Mouse (Mus musculus): Measurements from ENCODE around the gene Lhb. TPM values are rescaled to one million over a fixed set of nuclear protein-coding genes. Genes with fewer than 3 reads are reported as not detected.
"Not testable (repeated sequence)": the region's sequence is repeated elsewhere in the genome, so short reads cannot be mapped to it uniquely, and the experiment has no call there.

Gene Lhb
- not detected for total RNA-seq (2021)

DNA sequence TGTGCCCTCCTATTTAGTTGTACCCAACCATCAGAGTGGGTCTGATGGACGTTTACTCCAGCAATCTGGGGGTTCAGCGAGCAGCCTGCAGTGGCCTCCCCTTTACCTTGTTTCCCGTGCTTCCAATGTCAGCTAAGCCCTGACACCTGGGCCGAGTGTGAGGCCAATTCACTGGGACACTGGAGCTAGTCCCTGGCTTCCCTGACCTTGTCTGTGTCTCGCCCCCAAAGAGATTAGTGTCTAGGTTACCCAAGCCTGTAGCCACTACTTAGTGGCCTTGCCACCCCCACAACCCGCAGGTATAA is at the start of gene Lhb:
Gene Lhb (plus strand): TSS at position 206 of the 305 bp plus-strand sequence.
- intact Hi-C loops (cut with DNase I), result no loop called here
- no peak for DNase-seq (ENCODE audit: low spot score)

DNA sequence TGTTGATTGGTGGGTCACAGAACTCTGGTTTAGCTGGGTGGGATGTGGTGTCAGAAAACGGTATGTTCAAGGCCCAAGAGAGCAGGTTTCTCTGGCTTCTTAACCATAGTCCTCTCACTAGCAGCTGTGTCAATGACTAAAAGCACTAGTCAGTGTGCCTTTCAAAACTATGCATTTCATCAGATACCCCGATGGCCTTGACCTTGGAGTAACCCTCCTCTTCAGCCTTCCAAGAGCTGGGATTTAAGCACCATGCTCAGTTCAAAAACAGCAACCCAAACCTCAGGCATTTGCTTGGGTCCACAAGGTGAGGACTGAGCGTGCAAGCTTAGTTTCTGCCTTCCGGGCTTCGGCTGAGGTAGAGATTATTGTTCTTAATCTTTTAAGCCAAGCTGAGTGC is 48.2 kb upstream of the Lhb start:
- DNase-seq (ENCODE audit: low spot score), result no peak
- intact Hi-C loops (cut with DNase I), result no loop called here

DNA sequence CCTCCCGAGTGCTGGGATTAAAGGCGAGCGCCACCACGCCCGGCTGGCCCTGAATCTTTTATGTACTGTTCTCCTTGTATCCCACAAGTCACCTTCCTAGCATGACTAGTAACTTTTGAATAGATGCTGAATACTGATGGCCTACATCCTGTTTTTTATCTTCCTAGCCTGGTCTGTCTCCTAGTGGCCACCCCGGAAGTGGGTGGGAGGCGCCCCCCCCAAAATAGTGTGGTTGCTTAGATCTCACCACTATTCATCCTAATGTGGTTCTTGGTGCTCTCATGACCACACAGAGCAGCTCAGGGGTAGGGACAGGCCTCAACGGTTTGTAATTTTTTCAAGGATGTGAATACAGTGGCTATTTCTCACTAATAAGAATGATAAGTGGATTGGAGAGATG is 46.0 kb upstream of the Lhb start:
- intact Hi-C loops (cut with DNase I), result no loop called here
- DNase-seq (ENCODE audit: low spot score), result no peak

DNA sequence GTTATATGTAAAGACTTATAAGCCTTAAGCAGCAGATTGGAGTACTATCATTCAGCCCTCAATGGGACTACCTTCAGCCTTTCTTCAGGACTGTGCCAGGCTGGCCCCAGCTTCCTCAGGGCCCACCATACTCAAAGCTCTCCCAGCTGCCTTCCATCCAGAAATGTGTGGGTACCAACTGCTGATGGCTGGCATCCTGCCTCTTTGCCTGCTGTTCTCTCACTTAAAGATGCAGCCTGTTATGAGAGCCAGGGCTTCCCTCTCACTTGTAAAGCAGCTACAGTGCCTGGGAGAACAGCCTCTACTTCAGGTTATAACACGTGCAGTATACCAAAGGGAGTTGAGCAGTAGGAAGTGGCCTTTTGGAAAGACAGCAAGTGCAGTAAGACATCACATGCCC is 44.6 kb upstream of the Lhb start:
- intact Hi-C loops (cut with DNase I), result no loop called here
- DNase-seq (ENCODE audit: low spot score), result no peak

DNA sequence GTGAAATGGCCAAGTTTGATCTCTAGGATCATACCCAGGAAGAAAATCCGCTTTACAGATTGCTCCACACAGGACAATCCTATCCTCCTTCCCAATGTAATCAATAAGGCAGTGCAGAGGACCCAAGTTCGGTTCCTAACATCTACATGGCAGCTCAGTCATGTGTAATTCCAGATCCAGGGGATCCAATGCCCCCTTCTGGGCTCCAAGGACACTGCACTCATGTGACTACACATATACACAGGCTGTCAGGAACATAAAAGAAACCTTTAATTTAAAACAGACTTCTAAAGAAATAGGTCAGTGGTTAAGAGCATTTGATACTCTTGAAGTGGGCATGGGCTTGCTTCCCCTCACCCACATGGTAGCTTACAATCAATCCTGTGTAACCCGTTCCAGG is 34.5 kb upstream of the Lhb start:
- DNase-seq (ENCODE audit: low spot score), result no peak
- intact Hi-C loops (cut with DNase I), result no loop called here

DNA sequence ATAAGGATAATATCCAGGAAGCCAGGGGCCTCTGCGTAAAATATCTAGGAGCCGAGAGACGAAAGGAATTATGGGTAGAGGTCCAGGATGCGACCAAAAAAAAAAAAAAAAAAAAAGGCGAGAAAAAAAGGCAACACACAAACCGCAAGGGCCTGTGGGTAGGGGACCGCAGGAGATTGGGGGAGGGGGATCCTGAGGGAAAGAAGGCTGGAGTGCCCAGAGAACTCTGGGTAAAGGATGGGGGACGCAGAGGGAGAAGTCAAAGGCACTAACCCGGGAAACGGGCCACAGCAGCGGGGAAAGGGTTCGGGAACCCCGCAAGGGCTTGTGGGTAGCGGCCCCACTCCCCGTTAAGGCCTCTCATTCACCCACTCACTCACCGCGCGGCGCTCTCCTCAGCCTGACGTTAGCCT is 25.5 kb upstream of the Lhb start:
- intact Hi-C loops (cut with DNase I), result loop anchor here (2.0 to 5.0 kb wide), 2 partner anchors 24 to 37 kb away; partner anchors contain the start of genes Gys1 and Lin7b
- DNase-seq (ENCODE audit: low spot score), result no peak

DNA sequence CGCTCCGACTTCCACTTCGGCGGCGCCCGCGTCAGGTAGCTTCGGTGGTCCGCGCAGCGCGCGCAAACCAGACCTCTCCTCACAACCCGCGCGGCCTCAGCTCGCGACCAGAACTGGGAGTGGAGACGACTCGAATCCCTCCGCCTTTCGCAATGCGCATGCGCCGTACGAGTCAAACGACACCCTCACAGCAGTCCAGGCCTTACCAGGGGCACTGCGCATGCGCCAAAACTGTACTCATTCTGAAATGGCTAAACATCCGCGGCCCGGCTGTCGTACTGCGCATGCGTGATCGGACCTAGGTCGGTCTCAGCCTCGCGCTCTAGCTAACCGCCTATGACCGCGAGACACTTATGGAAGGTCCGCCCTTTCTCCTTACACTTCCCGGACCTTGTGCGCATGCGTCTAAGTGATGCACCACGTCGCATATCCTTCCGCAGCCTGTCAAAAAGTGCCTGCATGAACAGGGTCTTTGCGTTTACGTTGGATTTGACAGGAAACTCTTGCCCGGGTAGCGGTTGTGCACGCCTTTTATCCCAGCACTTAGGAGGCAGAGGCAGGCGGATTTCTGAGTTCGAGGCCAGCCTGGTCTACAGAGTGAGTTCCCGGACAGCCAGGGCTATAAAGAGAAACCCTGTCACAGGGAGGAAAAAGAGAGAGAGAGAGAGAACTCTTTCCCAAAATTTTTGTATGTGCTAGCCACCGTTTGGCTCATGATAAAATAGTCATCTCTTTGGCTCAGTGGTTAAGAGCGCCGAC is 24.9 kb upstream of the Lhb start, which contains the start of gene Snrnp70:
Gene Snrnp70 (minus strand): TSS at position 165 of the 759 bp plus-strand sequence.
- intact Hi-C loops (cut with DNase I), result loop anchor here (2.0 to 5.0 kb wide), 3 partner anchors 25 to 87 kb away; partner anchors contain the start of genes Gys1 and Lin7b
- peak; percentile 100 for DNase-seq (ENCODE audit: low spot score)

DNA sequence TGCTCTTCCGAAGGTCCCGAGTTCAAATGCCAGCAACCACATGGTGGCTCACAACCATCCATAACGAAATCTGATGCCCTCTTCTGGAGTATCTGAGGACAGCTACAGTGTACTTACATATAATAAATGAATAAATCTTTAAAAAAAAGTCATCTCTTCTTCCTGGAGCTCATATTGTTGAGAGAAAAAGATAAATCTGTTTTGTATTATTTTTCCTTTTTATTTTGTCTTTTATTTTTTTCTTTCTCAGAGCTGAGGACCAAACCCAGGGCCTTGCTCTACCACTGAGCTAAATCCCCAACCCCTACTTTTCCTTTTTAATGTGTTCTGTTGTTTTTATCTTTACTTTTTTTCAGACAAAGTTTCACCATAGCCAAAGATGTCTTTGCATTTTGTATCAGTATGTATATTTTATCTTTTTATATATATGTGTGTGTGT is 24.3 kb upstream of the Lhb start:
- intact Hi-C loops (cut with DNase I), result loop anchor here (2.0 to 5.0 kb wide), 2 partner anchors 36 to 88 kb away; partner anchors contain the start of gene Gys1
- DNase-seq (ENCODE audit: low spot score), result not testable (repeated sequence)

DNA sequence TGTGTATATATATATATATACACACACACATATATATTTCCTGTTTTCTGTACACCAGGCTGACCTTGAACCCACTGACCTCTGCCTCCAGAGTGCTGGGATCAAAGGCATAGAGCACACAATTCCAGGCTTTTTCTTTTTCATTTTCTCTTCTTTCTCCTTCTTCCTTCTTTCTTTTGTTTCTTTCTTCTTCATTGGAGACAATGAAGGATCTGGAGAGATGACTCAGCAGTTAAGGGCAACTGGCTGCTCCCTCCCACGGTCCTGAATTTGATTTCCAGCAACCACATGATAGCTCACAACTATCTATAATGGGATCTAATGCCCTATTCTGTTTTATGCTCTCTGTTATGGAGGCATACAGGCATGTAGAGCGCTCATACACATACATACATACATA is 23.8 kb upstream of the Lhb start:
- intact Hi-C loops (cut with DNase I), result loop anchor here (2.0 to 5.0 kb wide), 2 partner anchors 36 to 88 kb away; partner anchors contain the start of gene Gys1
- no peak for DNase-seq (ENCODE audit: low spot score)

DNA sequence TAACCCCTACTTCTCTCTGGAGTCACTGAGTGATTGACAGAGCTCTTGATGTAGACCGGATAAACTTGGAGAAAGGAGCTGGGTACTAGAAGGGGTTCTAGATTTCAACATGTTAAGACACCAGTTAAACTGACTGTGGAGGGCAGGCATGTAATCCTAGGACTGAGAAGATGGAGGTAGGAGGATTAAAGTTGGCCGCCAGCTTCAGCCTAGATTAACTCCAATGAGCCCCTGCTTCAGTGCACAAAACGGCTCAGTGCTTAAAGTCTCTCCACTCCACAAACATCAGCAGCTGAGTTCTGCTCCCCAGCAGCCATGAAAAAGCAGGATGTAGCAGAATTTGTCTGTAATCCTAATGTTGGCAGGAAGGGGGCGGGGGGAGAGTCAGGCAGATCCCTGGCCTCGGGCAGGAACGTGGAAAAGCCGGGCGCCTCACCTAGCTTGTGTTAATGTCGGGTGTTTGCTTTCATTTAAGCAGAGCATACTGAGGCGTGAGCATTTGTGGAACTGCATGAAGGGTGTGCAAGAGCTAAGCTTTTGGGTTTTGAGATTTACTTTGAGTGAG is 19.0 kb upstream of the Lhb start:
- intact Hi-C loops (cut with DNase I), result no loop called here
- DNase-seq (ENCODE audit: low spot score), result no peak

DNA sequence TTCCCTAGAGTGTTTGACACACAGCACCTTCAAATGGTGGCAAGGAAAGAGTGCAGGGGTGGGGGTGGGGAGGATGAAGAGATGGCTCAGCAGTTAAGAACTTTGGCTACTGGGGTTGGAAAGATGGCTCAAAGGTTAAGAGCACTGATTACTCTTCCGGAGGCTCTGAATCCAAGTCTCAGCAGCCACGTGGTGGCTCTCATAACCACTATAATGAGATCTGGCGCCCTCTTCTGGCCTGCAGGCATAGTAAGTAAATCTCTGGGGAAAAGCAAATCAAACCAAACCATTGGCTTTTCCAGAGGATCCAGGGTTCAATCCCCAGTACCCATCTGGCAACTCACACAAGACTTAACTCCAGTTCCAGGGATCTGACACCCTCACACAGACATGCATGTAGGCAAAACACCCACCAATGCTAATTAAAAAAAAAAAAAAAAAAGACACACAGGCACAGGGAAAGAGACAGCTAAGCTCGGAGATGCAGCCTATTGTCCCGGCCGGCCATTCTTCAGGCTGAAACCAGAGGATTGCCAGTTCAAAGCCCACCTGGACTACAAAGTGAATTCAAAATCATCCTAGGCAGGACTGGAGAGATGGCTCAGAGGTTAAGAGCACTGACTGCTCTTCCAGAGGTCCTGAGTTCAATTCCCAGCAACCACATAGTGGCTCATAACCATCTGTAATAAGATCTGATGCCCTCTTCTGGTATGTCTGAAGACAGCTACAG is 16.9 kb upstream of the Lhb start:
- intact Hi-C loops (cut with DNase I), result no loop called here
- DNase-seq (ENCODE audit: low spot score), result no peak

DNA sequence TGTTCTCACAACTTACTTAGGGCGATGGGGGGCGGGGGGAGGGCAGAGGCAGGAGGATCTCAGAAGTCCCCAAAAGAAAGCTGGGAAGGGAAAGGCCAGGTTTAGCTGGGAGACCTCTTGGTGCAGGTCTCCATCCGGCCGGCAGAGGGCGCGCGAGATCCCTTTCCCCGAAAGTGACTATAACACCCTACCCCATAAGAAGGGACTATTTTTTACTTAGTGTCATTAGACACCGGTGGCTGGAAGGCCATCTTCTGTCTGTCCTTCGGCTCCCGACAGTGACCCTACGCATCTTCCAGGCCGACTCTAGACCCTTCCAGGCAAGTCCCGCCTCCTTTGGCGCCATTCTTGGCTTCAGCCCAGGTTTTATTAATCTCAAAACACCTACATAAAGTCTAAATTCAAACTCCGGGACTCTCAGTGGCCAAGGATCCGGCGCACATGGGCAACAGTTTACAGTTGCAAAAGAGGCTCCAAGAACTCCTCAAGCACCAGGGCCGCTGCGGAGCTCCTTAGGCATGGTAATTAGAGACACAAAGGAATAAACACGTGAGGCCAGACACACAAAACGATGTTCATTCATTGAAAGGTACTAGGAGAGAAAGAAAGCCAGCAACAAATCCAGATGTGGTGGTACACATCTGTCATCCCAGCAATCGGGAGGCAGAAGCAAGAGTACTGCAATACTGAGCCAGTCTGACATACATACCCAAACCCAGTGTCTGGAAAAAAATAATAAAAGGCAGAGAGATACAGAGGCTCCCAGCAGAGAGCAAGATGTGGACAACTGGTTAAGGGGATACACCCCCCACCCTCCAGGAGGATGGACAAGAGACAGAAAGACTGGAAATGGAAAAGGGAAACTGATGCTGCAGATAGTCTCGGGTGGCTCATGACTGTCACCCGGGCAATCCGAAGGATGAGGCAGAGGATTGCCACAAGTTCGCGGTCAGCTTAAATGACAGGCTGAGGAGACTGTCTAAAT is 15.2 kb upstream of the Lhb start, which contains the start of gene Kcna7:
Gene Kcna7 (plus strand): TSS at position 563 of the 985 bp plus-strand sequence.
- peak; percentile 47 for DNase-seq (ENCODE audit: low spot score)
- intact Hi-C loops (cut with DNase I), result loop anchor here (2.0 kb wide), 1 partner anchor 29 kb away; the partner anchor contains the start of gene Gys1

DNA sequence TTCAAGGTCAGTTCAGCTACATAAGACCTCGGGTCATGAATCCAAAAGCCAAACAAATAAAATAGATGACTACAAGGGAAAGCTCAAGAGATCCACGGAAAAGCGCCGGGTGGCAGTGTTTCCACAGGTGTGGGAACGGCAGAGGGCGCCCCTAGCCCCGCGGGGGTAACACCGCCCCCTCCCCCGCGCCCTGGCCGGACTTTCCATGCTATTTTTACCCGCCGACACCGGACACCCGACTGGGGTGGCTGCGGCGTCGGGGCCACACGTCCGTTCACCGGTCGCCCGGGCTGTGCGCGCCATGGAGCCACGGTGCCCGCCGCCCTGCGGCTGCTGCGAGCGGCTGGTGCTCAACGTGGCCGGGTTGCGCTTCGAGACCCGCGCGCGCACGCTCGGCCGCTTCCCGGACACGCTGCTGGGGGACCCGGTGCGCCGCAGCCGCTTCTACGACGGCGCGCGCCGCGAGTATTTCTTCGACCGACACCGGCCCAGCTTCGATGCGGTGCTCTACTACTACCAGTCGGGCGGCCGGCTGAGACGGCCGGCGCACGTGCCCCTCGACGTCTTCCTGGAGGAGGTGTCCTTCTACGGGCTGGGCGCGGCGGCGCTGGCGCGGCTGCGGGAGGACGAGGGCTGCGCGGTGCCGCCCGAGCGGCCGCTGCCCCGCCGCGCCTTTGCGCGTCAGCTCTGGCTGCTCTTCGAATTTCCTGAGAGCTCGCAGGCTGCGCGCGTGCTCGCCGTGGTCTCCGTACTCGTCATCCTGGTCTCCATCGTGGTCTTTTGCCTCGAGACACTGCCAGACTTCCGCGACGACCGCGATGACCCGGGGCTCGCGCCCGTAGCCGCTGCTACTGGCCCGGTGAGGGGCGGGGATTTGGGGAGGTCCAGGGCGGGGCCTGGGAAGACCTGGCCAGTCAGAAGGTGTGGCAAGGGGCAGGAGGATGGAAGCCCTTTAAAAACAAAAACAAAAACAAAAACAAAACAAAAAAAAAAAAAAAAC is 14.2 kb upstream of the Lhb start:
- intact Hi-C loops (cut with DNase I), result loop anchor here (2.0 kb wide), 1 partner anchor 28 kb away; the partner anchor contains the start of gene Gys1
- no peak for DNase-seq (ENCODE audit: low spot score)

DNA sequence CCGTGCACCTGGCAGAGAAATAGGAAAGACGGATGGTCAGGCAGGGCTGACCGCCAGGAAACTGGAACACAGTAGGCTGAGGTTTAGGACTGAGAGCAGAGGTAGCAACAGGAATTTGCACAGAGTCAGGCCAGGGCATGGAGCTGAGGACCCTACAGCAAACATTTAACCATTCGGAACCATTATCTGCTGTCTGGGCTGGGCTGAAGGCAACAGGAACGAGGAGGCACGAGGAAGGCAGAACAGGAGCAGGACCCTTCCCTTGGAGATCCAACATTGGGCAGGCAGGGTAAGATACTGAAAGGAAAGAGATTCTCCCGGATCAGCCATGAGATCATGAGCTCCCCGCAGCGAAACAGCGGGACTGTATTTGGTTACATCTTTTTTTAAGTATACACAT is 12.8 kb upstream of the Lhb start:
- no peak for DNase-seq (ENCODE audit: low spot score)
- intact Hi-C loops (cut with DNase I), result loop anchor here (2.0 kb wide), 1 partner anchor 27 kb away; the partner anchor contains the start of gene Gys1

DNA sequence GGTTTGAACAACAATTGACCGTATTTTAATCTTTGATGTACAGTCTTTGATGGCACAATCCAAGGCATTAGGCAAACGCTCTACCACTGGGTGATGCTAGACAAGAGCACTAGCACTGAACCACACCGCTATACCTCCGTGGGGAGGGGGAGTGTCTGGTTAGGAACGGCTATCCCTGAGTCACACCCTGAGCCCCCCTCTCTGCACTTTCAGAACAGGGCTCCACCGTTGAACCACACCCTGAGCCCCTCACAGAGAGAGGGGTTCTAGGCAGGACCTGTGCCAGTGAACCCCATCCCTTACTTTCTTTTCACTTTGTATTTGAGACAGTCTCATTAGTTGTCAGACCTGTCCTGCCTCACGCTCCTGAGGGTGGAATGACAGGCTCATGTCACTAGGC is 12.3 kb upstream of the Lhb start:
- DNase-seq (ENCODE audit: low spot score), result no peak
- intact Hi-C loops (cut with DNase I), result no loop called here

DNA sequence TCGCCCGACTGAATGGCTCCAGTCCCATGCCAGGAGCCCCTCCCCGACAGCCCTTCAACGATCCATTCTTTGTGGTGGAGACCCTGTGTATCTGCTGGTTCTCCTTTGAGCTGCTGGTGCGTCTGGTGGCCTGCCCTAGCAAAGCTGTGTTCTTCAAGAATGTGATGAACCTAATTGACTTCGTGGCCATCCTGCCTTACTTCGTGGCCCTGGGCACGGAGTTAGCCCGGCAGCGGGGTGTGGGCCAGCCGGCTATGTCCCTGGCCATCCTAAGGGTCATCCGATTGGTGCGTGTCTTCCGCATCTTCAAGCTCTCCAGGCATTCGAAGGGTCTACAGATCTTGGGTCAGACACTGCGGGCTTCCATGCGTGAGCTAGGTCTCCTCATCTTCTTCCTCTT is 11.7 kb upstream of the Lhb start:
- intact Hi-C loops (cut with DNase I), result no loop called here
- DNase-seq (ENCODE audit: low spot score), result no peak

DNA sequence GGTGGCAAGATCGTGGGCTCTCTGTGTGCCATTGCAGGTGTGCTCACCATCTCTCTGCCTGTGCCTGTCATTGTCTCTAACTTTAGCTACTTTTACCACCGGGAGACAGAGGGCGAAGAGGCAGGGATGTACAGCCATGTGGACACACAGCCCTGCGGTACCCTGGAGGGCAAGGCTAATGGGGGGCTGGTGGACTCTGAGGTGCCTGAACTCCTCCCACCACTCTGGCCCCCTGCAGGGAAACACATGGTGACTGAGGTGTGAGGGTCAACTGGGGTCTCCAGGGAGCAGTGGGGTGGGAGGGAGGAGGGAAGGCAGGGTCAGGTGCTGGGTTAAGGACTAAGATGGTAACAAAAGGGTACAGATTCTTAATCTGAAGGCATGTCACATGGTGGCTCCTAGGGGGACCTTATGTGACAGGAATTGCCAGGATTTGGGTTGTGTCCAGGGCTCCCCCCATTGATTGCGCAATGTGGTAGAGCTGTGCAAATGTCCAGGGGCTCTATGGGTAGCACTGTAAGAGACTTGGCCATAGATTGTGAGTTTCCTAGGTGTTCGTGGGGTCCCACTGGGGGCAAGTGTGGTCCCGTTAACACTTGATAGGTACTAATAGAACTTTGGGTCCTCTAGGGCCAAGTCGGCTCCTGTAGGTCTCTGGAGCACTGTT is 11.0 kb upstream of the Lhb start:
- no peak for DNase-seq (ENCODE audit: low spot score)
- intact Hi-C loops (cut with DNase I), result no loop called here

DNA sequence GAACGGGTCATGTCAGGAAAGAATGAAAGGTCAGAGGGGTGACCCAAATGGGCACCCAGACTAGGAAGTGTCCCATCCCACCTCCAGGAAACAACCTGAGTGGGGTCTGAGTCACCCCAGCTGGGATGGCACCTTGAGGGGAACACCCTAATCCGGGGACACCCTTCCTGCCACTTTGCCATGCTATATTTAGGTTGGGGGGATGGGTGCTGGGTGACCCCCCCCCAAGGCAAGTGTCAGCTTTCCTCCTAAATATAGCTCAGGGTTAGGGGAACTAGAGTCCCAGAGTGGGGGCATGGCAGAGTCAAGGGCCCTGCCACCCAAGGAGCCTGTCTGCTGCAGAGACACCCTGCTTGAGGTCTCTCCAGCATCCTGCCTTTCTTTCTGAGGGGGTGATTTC is 8.2 kb upstream of the Lhb start:
- intact Hi-C loops (cut with DNase I), result no loop called here
- DNase-seq (ENCODE audit: low spot score), result no peak

Measured in heart, postnatal 25 days (tissue).